Mouse (Mus musculus) hindbrain, embryonic 15.5 days (tissue): ENCODE results near the gene Mcm2. TPM values are rescaled to one million over a fixed set of nuclear protein-coding genes. Genes with fewer than 3 reads are reported as not detected.

ENCODE experiments used
- polyA plus RNA-seq: library from polyadenylated mRNA; unstranded; fragments of >200 nt; fragmentation: Nextera tagmentation; extraction: Ambion mirVana; gene quantifications from 2 replicates; pipeline ENCODE4 v1.2.1, GENCODE M21; 2015

Mcm2 gene
- polyA plus RNA-seq, 1 experiment from 2014 or later, result 34.0 TPM

Other genes starting within 250 kb of the Mcm2 start
- 54.3 and 59.0 TPM in 2 replicates for gene Mgll, start 174.4 kb downstream of the Mcm2 start, polyA plus RNA-seq
- 38.2 and 40.3 TPM in 2 replicates for gene Abtb1, start 56.8 kb downstream of the Mcm2 start, polyA plus RNA-seq
- gene Podxl2, start 23.7 kb downstream of the Mcm2 start, polyA plus RNA-seq, result 584 and 747 TPM in 2 replicates
- 81.7 and 94.2 TPM in 2 replicates for gene Tpra1, start 3.5 kb upstream of the Mcm2 start, polyA plus RNA-seq